Mouse (Mus musculus) embryonic facial prominence, embryonic 15.5 days (tissue): ENCODE results near the gene Car6. TPM values are rescaled to one million over a fixed set of nuclear protein-coding genes. Genes with fewer than 3 reads are reported as not detected.
A peak's percentile ranks its signal among the peaks of the same experiment; 100 is the strongest.

Experiments
- ATAC-seq: fragments of 200-750 bp; cut with Nextera tagmentation; 2 replicates; pipeline ENCODE4 v1.8.0; 2017; ENCODE audit warnings: low read depth, moderate TSS enrichment; ENCODE audit not compliant: insufficient number of reproducible peaks, low FRiP score, low TSS enrichment
- H3K27ac ChIP-seq: fragments of 300-500 bp; sonication (generic); replicated peaks from 2 replicates; pipeline ENCODE4 v1.5.1; 2015; ENCODE audit warnings: mild to moderate bottlenecking, inconsistent platforms
- H3K27me3 ChIP-seq: fragments of 300-500 bp; sonication (generic); 2 replicates; pipeline ENCODE4 v1.6.1; 2015; ENCODE audit warnings: inconsistent platforms
- H3K36me3 ChIP-seq: fragments of 300-500 bp; sonication (generic); 2 replicates; pipeline ENCODE4 v1.6.1; 2015; ENCODE audit warnings: mild to moderate bottlenecking, inconsistent platforms
- H3K4me1 ChIP-seq: fragments of 300-500 bp; sonication (generic); 2 replicates; pipeline ENCODE4 v1.6.1; 2015; ENCODE audit warnings: inconsistent platforms
- H3K4me2 ChIP-seq: fragments of 300-500 bp; sonication (generic); replicated peaks from 2 replicates; pipeline ENCODE4 v1.6.1; 2015; ENCODE audit warnings: mild to moderate bottlenecking, inconsistent platforms
- H3K4me3 ChIP-seq: fragments of 300-500 bp; sonication (generic); replicated peaks from 2 replicates; pipeline ENCODE4 v1.5.1; 2015; ENCODE audit warnings: mild to moderate bottlenecking, inconsistent platforms
- H3K9ac ChIP-seq: fragments of 300-500 bp; sonication (generic); 2 replicates; pipeline ENCODE4 v1.6.1; 2015; ENCODE audit warnings: inconsistent platforms
- H3K9me3 ChIP-seq: fragments of 300-500 bp; sonication (generic); replicated peaks from 2 replicates; pipeline ENCODE4 v1.6.1; 2016; ENCODE audit warnings: inconsistent platforms
- WGBS: fragments of 180-500 bp; shearing (Covaris S2); methylation state at CpG from one replicate; pipeline ENCODE4 v1.1.7; 2015; 5-methylcytosine and 5-hydroxymethylcytosine counted together
- polyA plus RNA-seq: library from polyadenylated mRNA; unstranded; fragments of >200 nt; fragmentation: Nextera tagmentation; extraction: Ambion mirVana; gene quantifications from 2 replicates; pipeline ENCODE4 v1.2.1, GENCODE M21; 2015

The Car6 gene
- polyA plus RNA-seq, 1 experiment from 2014 or later: 0.37 TPM

- Histone ChIP-seq H3K9me3 (no peaks in the 10 kb centered on the region), H3K27ac (peak overlapping the region; percentile 58), H3K27me3 (no peaks in the 10 kb centered on the region), H3K4me1 (peaks cover 25% of the 10 kb centered on the region), H3K4me2 (no peak overlapping the region), H3K9ac (no peak overlapping the region), H3K4me3 (no peak overlapping the region), H3K36me3 (no peaks in the 10 kb centered on the region)
- 56% methylated on average over 7 of the region's 7 CpGs for WGBS
- peak; percentile 63; the same call in 1 of the 2 replicates for ATAC-seq
These were observed 25.9 kb upstream of the Car6 start for GRCm38 (mm10) chr4:150226818-150227688.

- Histone ChIP-seq H3K27me3 (no peaks in the 10 kb centered on the region), H3K9me3 (no peaks in the 10 kb centered on the region), H3K4me3 (no peak overlapping the region), H3K4me1 (peaks cover 16% of the 10 kb centered on the region), H3K36me3 (no peaks in the 10 kb centered on the region), H3K9ac (no peak overlapping the region), H3K4me2 (no peak overlapping the region), H3K27ac (no peak overlapping the region)
- 70% methylated on average over 1 of the region's 1 CpGs for WGBS
- ATAC-seq: no peak
These were observed 24.6 kb upstream of the Car6 start for GRCm38 (mm10) chr4:150225700-150226099.

GRCm38 (mm10) chr4:150223830-150224229 is 22.7 kb upstream of the Car6 start:
- H3K36me3 ChIP-seq: no peaks in the 10 kb centered on the region
- peaks cover 17% of the 10 kb centered on the region for H3K4me1 ChIP-seq
- WGBS: 88% methylated on average over 4 of the region's 4 CpGs
- H3K27ac ChIP-seq: no peak overlapping the region
- no peak overlapping the region for H3K4me3 ChIP-seq
- no peak overlapping the region for H3K4me2 ChIP-seq
- no peaks in the 10 kb centered on the region for H3K27me3 ChIP-seq
- H3K9me3 ChIP-seq: no peaks in the 10 kb centered on the region
- ATAC-seq: no peak
- no peak overlapping the region for H3K9ac ChIP-seq

- Histone ChIP-seq H3K27ac (no peak overlapping the region), H3K4me1 (peaks cover 7% of the 10 kb centered on the region), H3K36me3 (no peaks in the 10 kb centered on the region), H3K4me2 (peak overlapping the region; percentile 49), H3K27me3 (no peaks in the 10 kb centered on the region), H3K9me3 (no peaks in the 10 kb centered on the region), H3K9ac (no peak overlapping the region), H3K4me3 (0 out of 2 replicates have a peak overlapping the region, but pooled peaks have one; percentile 20)
- no peak for ATAC-seq
- 48% methylated on average over 10 of the region's 10 CpGs for WGBS
These were observed 20.0 kb upstream of the Car6 start for GRCm38 (mm10) chr4:150221017-150221640.

GRCm38 (mm10) chr4:150220584-150220983 is 19.5 kb upstream of the Car6 start:
- Histone ChIP-seq H3K9me3 (no peaks in the 10 kb centered on the region), H3K36me3 (no peaks in the 10 kb centered on the region), H3K4me1 (peaks cover 7% of the 10 kb centered on the region), H3K27me3 (no peaks in the 10 kb centered on the region), H3K9ac (no peak overlapping the region), H3K4me2 (peak overlapping the region; percentile 49), H3K4me3 (peak overlapping the region; percentile 20), H3K27ac (no peak overlapping the region)
- 17% methylated on average over 11 of the region's 11 CpGs for WGBS
- 0 out of 2 replicates have a peak, but pooled peaks have one; percentile 52 for ATAC-seq

- Histone ChIP-seq H3K9me3 (no peaks in the 10 kb centered on the region), H3K9ac (no peak overlapping the region), H3K36me3 (no peaks in the 10 kb centered on the region), H3K4me2 (no peak overlapping the region), H3K27me3 (no peaks in the 10 kb centered on the region), H3K4me1 (peaks cover 7% of the 10 kb centered on the region), H3K4me3 (no peak overlapping the region), H3K27ac (no peak overlapping the region)
- ATAC-seq: 0 out of 2 replicates have a peak, but pooled peaks have one; percentile 40
- 67% methylated on average over 9 of the region's 9 CpGs for WGBS
These were observed 18.6 kb upstream of the Car6 start for GRCm38 (mm10) chr4:150219501-150220292.

- H3K9me3 ChIP-seq: no peaks in the 10 kb centered on the region
- ATAC-seq: no peak
- H3K27ac ChIP-seq: no peak overlapping the region
- whole genome bisulfite sequencing: 87% methylated on average over 1 of the region's 1 CpGs
- no peaks in the 10 kb centered on the region for H3K36me3 ChIP-seq
- H3K4me3 ChIP-seq: no peak overlapping the region
- H3K27me3 ChIP-seq: no peaks in the 10 kb centered on the region
- H3K4me2 ChIP-seq: no peak overlapping the region
- no peak overlapping the region for H3K9ac ChIP-seq
- peaks cover 11% of the 10 kb centered on the region for H3K4me1 ChIP-seq
These were observed 16.8 kb upstream of the Car6 start for GRCm38 (mm10) chr4:150217935-150218334.

GRCm38 (mm10) chr4:150217042-150217554 is 16.0 kb upstream of the Car6 start:
- H3K4me2 ChIP-seq: no peak overlapping the region
- no peak overlapping the region for H3K9ac ChIP-seq
- ATAC-seq: no peak
- no peak overlapping the region for H3K27ac ChIP-seq
- H3K36me3 ChIP-seq: no peaks in the 10 kb centered on the region
- peaks cover 14% of the 10 kb centered on the region for H3K4me1 ChIP-seq
- H3K27me3 ChIP-seq: no peaks in the 10 kb centered on the region
- 61% methylated on average over 5 of the region's 5 CpGs for WGBS
- no peaks in the 10 kb centered on the region for H3K9me3 ChIP-seq
- H3K4me3 ChIP-seq: no peak overlapping the region

- H3K27ac ChIP-seq: no peak overlapping the region
- no peak overlapping the region for H3K4me2 ChIP-seq
- no peak for ATAC-seq
- no peaks in the 10 kb centered on the region for H3K9me3 ChIP-seq
- WGBS: 78% methylated on average over 6 of the region's 6 CpGs
- H3K27me3 ChIP-seq: no peaks in the 10 kb centered on the region
- no peak overlapping the region for H3K4me3 ChIP-seq
- no peak overlapping the region for H3K9ac ChIP-seq
- no peaks in the 10 kb centered on the region for H3K36me3 ChIP-seq
- H3K4me1 ChIP-seq: peaks cover 14% of the 10 kb centered on the region
These were observed 15.3 kb upstream of the Car6 start for GRCm38 (mm10) chr4:150216423-150216822.

- no peaks in the 10 kb centered on the region for H3K27me3 ChIP-seq
- H3K36me3 ChIP-seq: no peaks in the 10 kb centered on the region
- no peak overlapping the region for H3K4me2 ChIP-seq
- H3K9ac ChIP-seq: no peak overlapping the region
- no peak overlapping the region for H3K4me3 ChIP-seq
- peaks cover 7% of the 10 kb centered on the region; the same call in 1 of the 2 replicates for H3K4me1 ChIP-seq
- WGBS: 35% methylated on average over 5 of the region's 5 CpGs
- no peaks in the 10 kb centered on the region for H3K9me3 ChIP-seq
- H3K27ac ChIP-seq: no peak overlapping the region
- ATAC-seq: no peak
These were observed 12.8 kb upstream of the Car6 start for GRCm38 (mm10) chr4:150213910-150214309.
